Mouse (Mus musculus) kidney, adult 8-10 months (tissue): ENCODE data around the gene Lgals12.
A peak's percentile ranks its signal among the peaks of the same experiment; 100 is the strongest.

Experiments
- DNase-seq, 2 experiments: peaks; one replicate each; pipeline ENCODE4 v3.0.0; 2022

Gene Lgals12

DNA sequence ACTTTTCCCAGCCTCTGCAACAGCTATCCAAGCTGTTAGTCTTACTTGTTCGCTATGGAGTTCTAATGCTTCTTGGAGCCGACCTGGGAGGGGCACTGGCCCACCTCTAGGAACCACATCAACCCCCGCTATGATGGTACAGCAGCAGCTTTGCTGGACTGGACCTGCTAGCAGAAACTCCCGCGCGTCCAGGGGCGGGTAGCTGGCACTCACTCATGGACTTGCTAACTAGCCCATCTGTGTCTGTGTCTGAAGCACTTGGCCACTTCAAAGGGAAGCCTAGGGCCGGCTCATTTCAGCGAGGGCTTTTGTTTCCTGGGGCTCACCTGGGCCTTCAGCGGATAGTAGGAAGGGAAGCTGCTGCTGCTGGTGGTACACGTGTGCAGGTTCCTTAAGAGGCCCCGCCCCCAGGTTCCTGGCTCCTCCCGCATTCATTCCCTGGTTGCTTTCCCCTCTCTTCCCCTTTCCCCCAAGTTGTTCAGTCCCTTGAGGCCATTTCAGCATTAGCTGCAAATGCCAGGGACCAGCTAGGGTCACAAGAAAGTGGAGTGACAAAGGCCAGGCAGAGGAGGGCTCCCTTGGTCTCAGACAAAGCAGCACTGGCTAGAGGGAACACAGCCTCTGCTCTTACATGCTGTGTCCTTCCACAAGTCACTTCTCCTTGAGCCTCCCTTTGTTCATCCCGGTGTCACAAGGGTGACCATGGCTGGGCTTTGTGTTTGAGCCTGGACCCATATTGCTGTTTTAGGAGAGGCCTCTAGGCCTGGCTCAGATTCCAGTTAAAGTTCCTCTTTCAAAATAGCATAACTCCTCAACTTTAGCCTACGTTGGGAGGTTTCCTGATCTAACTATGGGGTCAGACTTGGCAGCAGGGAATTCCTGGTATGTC, at the start of gene Lgals12:
Gene Lgals12 (minus strand): TSS at position 393 of the 889 bp plus-strand sequence.
- peak in 1 of 2 experiments; percentile 36 for DNase-seq

- DNase-seq = peak in 1 of 2 experiments; percentile 41
Measured at GRCm38 (mm10) chr19:7648913-7649666, 42.1 kb upstream of the Lgals12 start.

- DNase-seq = peak in 1 of 2 experiments; percentile 32
Measured at GRCm38 (mm10) chr19:7633786-7634185, 26.8 kb upstream of the Lgals12 start.

GRCm38 (mm10) chr19:7633021-7633420, 26.0 kb upstream of the Lgals12 start:
- DNase-seq = peak in 1 of 2 experiments; percentile 25

- DNase-seq = peak in 1 of 2 experiments; percentile 67
Measured at GRCm38 (mm10) chr19:7617696-7618095, 10.7 kb upstream of the Lgals12 start.

GRCm38 (mm10) chr19:7617085-7617484, 10.1 kb upstream of the Lgals12 start:
- DNase-seq = no peak

DNA sequence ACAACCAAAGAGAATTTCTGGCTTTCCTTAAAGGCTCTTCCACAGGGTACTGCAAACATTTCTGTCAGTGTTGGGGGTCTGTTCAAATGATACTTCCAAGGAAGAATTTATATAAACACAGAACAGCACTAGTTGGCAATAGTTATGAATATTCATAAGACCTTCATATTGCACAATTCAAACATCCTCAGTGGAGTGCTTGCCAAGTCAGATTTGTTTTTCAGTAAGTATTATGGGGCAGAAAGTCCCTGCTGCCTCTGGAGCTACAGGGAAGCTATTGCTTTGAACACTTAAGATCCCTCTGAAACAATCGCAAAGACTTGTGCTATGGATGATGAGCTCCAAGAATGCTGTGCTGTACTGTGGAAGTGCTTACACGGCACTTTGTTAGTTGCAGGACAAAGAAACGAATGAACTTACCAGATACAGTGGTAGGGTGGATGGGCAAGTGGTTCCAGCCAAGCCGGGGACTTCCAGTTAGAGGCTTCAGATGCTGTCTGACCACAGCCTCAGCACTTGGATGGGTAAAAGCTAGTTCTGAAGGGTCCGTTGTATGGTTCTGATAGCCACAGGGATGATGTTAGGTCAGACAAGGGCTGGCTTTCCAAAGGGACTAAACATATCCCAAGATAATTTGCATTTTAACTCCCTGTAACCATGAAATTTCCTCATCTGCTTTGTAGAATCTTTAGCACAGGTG, 9.4 kb upstream of the Lgals12 start:
- DNase-seq = no peak

DNA sequence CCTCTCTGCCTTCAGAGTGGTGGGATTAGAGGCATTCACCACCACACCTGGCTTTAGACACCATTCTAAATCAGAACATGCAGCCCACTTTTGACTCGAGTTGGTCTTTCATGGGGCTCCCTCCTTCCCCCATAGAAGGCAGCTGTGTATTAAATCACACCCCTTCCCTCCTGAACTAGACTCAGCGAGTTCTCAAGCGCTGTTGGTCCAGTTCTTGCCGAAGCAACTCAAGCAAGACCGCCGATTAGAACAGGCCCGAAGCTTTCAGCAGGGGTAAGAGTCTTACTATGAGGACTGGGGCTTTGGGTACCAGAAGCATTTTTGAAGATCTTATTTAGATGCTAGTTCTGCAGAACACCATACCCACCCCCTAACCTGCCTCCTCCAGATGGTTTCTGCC, 6.2 kb upstream of the Lgals12 start:
- DNase-seq = no peak

GRCm38 (mm10) chr19:7611942-7612757, 5.2 kb upstream of the Lgals12 start, which contains the start of gene Hrasls5:
Hrasls5 (plus strand) TSS chr19:7612541.
- no peak for DNase-seq

DNA sequence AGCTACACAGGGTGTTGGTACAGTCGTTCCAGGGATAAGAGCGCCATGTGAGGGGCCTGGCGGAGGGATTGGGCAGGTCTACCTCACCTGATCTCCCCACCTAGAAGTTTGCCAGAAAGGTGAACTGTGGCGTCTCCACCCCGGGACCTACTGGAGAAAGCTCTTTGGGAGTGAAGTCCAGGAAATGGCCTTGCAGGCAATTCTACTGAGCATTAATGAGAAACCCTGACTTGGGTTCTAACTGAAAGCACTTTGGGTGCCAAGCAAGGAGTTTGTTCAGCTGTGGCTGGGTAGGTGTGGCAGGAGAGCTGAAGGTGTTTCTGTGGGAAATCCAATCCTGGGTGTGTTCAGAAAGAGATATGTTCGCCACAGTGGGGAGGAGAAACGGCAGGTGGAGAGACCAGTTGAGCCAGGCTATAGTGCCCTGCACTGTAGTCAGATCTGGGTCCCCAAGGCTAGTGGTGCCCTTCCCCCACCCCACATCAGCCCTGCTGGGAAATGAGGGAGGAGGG, 753 bp upstream of the Lgals12 start:
- DNase-seq = no peak

DNA sequence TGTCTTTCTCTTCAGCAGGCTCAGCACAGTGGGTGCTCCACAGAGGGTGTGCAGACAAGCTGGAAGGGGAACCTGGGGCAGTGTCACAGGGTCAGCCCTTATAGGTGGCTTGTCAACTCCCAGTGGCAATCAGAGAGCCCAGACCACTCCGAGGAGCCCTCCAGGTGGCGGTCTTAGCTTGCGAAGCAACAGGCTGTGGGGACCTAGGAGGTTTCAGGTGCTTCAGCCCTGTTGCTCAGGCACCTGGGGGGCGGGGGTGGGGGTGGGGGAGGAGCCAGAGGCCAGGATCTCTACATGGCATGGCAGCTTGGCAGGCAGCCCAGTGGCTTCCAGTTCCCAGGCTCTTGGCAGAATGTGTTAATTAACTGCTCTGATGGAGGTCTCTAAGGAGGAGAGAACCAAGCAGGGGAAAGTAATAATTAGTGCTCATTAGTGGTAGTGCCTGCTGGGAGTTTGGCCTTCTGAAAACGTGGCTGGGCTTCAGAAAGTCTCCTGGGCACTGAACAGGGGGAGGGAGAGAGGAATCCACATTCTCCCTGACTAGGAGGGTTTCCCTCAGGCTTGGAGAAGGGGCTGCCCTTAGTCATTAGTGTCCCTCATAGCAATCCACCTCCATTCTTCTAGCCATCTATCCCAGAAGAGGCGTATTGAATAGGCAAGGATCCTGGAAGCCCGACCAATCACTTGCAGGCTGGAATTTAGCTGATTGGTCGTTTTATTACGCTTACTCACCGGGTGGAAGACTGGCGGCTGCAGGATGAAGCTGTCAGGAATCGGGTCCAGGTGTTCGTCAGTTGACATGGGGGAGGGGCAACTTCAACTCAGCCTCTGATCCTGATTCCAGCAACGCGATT, 836 bp downstream of the Lgals12 start:
- peak; percentile 82 to 84 for DNase-seq

DNA sequence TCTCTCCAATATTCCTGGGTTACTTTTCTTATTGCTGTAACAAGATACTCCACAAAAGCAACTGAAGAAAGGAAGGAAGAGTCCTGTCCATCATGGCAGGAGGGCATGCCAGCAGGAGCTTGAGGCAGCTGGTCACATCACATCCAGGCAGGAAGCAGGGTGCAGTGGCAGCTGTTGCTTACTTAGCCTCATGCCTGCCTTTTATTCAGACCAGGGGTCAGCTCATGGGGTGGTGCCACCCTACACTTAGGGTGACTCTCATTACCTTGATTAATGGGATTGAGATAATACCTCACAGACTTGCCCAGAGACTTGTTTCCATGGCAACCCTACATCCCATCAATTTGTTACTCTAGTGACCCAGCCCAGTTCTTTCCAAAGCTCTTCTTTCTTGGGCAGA, 2.0 kb downstream of the Lgals12 start:
- DNase-seq = no peak

- DNase-seq = no peak
Measured at GRCm38 (mm10) chr19:7604107-7604506, 2.9 kb downstream of the Lgals12 start.

- no peak for DNase-seq
Measured at GRCm38 (mm10) chr19:7601551-7601950, 5.4 kb downstream of the Lgals12 start.

- DNase-seq = peak in 1 of 2 experiments; percentile 52
Measured at GRCm38 (mm10) chr19:7598481-7598880, 8.5 kb downstream of the Lgals12 start.

- DNase-seq = peak in 1 of 2 experiments; percentile 58
Measured at GRCm38 (mm10) chr19:7595534-7595933, 11.5 kb downstream of the Lgals12 start.

GRCm38 (mm10) chr19:7592018-7592417, 15.0 kb downstream of the Lgals12 start:
- DNase-seq = peak in 1 of 2 experiments; percentile 48

GRCm38 (mm10) chr19:7590795-7591194, 16.2 kb downstream of the Lgals12 start:
- no peak for DNase-seq

- no peak for DNase-seq
Measured at GRCm38 (mm10) chr19:7585764-7586163, 21.2 kb downstream of the Lgals12 start.

GRCm38 (mm10) chr19:7585279-7585678, 21.7 kb downstream of the Lgals12 start:
- no peak for DNase-seq

DNA sequence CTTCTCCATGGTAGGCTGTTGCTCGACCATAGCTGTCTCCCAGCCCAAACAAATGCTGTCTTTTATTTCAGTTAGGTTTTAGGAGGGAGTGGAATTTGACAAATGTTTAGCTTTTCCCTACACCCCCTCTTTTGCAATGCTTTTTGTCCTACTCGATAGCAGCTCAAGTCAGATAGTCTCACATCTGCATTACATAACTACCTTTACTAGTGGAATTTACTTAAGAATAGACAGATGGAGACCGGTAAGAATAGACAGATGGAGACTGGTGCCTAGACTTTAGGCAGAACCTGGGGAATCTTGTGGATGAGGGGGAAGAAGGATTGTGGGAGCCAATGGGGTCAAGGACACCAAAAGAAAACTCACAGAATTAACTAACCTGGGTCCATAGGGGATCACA, 23.4 kb downstream of the Lgals12 start:
- DNase-seq = no peak
